Mouse (Mus musculus) olfactory bulb, adult 2 months (tissue): ENCODE results near the gene Ribc2. TPM values are rescaled to one million over a fixed set of nuclear protein-coding genes. Genes with fewer than 3 reads are reported as not detected.

Experiments used
- H3K27ac ChIP-seq: fragments of 200-500 bp; 2 replicates; pipeline ENCODE4 v1.5.1; 2012; ENCODE audit warnings: low read depth, low read length; ENCODE audit not compliant: insufficient read depth
- H3K4me1 ChIP-seq: fragments of 200-500 bp; 2 replicates; pipeline ENCODE4 v1.6.1; 2012; ENCODE audit warnings: low read length; ENCODE audit not compliant: control insufficient read depth, insufficient read depth
- H3K4me3 ChIP-seq: fragments of 200-500 bp; 2 replicates; pipeline ENCODE4 v1.5.1; 2012; ENCODE audit warnings: mild to moderate bottlenecking, low read depth, low read length, moderate library complexity; ENCODE audit not compliant: insufficient read depth
- CTCF ChIP-seq: fragments of 200-500 bp; IDR thresholded peaks from 2 replicates; pipeline ENCODE4 v1.5.1; 2012; ENCODE audit warnings: low read depth, mild to moderate bottlenecking, low read length, moderate library complexity; ENCODE audit not compliant: insufficient read depth
- POLR2A ChIP-seq: fragments of 200-500 bp; IDR thresholded peaks from 2 replicates; pipeline ENCODE4 v1.6.1; 2012; ENCODE audit warnings: mild to moderate bottlenecking, low read depth, low read length, moderate library complexity; ENCODE audit not compliant: insufficient read depth
- WGBS: fragments of 180-500 bp; shearing (Covaris S2); methylation state at CpG from one replicate; pipeline ENCODE4 v1.1.7; 2018; 5-methylcytosine and 5-hydroxymethylcytosine counted together
- polyA plus RNA-seq: library from polyadenylated mRNA; stranded (reverse); fragments of >200 nt; gene quantifications from 2 replicates; pipeline ENCODE4 v1.2.4, GENCODE M21; 2012; ENCODE audit warnings: low replicate concordance; ENCODE audit not compliant: missing spikeins, insufficient read depth, insufficient read length

Ribc2 gene
- polyA plus RNA-seq, 1 experiment: not detected

- Histone ChIP-seq H3K27ac (no peak overlapping the region), H3K4me3 (no peak overlapping the region), H3K4me1 (no peaks in the 10 kb centered on the region)
- TF ChIP-seq POLR2A: no peak
- TF ChIP-seq CTCF: peak; percentile 92
- WGBS: 17% methylated on average over 13 of the region's 13 CpGs
Measured at GRCm38 (mm10) chr15:85151433-85151918, 19.6 kb downstream of the Ribc2 start.

- WGBS: 82% methylated on average over 3 of the region's 3 CpGs
- Histone ChIP-seq H3K4me1 (no peaks in the 10 kb centered on the region), H3K27ac (no peak overlapping the region), H3K4me3 (no peak overlapping the region)
- no peak for TF ChIP-seq CTCF
- no peak for TF ChIP-seq POLR2A
Measured at GRCm38 (mm10) chr15:85152577-85152976, 20.7 kb downstream of the Ribc2 start.

- WGBS: 96% methylated on average over 3 of the region's 3 CpGs
Measured at GRCm38 (mm10) chr15:85154091-85154490, 22.2 kb downstream of the Ribc2 start.

GRCm38 (mm10) chr15:85156198-85156597 lies 24.3 kb downstream of the Ribc2 start:
- TF ChIP-seq CTCF (no peak), POLR2A (no peak)
- 60% methylated on average over 4 of the region's 4 CpGs for WGBS
- H3K27ac ChIP-seq: no peak overlapping the region

More at GRCm38 (mm10) chr15:85154091-85154490, 22.2 kb downstream of the Ribc2 start:
- Histone ChIP-seq H3K4me1 (no peaks in the 10 kb centered on the region), H3K4me3 (no peak overlapping the region), H3K27ac (no peak overlapping the region)
- TF ChIP-seq POLR2A (no peak), CTCF (no peak)

GRCm38 (mm10) chr15:85161416-85161815 lies 29.5 kb downstream of the Ribc2 start:
- no peak for TF ChIP-seq CTCF
- no peak for TF ChIP-seq POLR2A
- Histone ChIP-seq H3K4me3 (no peak overlapping the region), H3K4me1 (peaks cover 3% of the 10 kb centered on the region), H3K27ac (no peak overlapping the region)

More at GRCm38 (mm10) chr15:85156198-85156597, 24.3 kb downstream of the Ribc2 start:
- no peak overlapping the region for H3K4me3 ChIP-seq
- no peaks in the 10 kb centered on the region for H3K4me1 ChIP-seq

- H3K4me3 ChIP-seq: no peak overlapping the region
- H3K27ac ChIP-seq: no peak overlapping the region
- peaks cover 11% of the 10 kb centered on the region for H3K4me1 ChIP-seq
- 79% methylated on average over 21 of the region's 21 CpGs for WGBS
- TF ChIP-seq CTCF (no peak), POLR2A (no peak)
Measured at GRCm38 (mm10) chr15:85162693-85163663, 31.1 kb downstream of the Ribc2 start.

GRCm38 (mm10) chr15:85166433-85166933 lies 34.6 kb downstream of the Ribc2 start:
- Histone ChIP-seq H3K4me1 (peaks cover 17% of the 10 kb centered on the region), H3K27ac (no peak overlapping the region), H3K4me3 (no peak overlapping the region)
- no peak for TF ChIP-seq POLR2A
- no peak for TF ChIP-seq CTCF
- WGBS: 42% methylated on average over 11 of the region's 11 CpGs

- Histone ChIP-seq H3K4me3 (no peak overlapping the region), H3K27ac (no peak overlapping the region), H3K4me1 (peaks cover 17% of the 10 kb centered on the region)
- TF ChIP-seq POLR2A (no peak), CTCF (no peak)
- WGBS: 53% methylated on average over 12 of the region's 12 CpGs
Measured at GRCm38 (mm10) chr15:85167086-85167679, 35.3 kb downstream of the Ribc2 start.

- peaks cover 8% of the 10 kb centered on the region for H3K4me1 ChIP-seq
- TF ChIP-seq POLR2A: no peak
- TF ChIP-seq CTCF: no peak
- no peak overlapping the region for H3K4me3 ChIP-seq
- 98% methylated on average over 2 of the region's 2 CpGs for WGBS
- no peak overlapping the region for H3K27ac ChIP-seq
Measured at GRCm38 (mm10) chr15:85172054-85172453, 40.2 kb downstream of the Ribc2 start.
